Mouse (Mus musculus) heart, postnatal 0 days (tissue): ENCODE measurements around the gene Atp6v0d1.

ENCODE experiments used
- CTCF ChIP-seq: IDR thresholded peaks from 2 replicates; pipeline ENCODE4 v1.5.1; 2016; ENCODE audit warnings: antibody characterized with exemption, control low read depth, low read depth
- EP300 ChIP-seq: IDR thresholded peaks from 2 replicates; pipeline ENCODE4 v1.6.1; 2016; ENCODE audit warnings: antibody characterized with exemption, low read depth

DNA sequence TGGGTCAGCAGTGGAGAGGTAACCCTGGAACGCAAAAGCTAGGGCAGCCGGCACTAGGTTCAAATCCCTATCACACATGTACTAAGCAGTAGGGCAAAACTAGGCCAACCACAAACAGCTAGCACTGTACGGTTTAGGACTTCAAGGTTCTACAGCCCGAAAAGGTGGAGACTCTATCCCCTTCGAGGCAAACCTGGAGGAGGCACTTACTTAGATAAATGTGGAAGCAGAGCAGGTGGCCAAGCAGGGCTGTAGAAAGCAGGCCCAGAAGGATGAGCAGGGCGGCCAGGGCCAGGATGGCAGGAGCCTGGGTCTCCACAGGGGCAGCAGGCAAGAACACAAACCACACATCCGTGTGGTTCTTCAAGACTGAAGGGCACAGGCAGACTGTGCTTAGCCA is 89.7 kb downstream of the Atp6v0d1 start:
- TF ChIP-seq EP300 (no peak), CTCF (no peak)
